Mouse (Mus musculus): ENCODE measurements around the gene Cox10.

The Cox10 gene

DNA sequence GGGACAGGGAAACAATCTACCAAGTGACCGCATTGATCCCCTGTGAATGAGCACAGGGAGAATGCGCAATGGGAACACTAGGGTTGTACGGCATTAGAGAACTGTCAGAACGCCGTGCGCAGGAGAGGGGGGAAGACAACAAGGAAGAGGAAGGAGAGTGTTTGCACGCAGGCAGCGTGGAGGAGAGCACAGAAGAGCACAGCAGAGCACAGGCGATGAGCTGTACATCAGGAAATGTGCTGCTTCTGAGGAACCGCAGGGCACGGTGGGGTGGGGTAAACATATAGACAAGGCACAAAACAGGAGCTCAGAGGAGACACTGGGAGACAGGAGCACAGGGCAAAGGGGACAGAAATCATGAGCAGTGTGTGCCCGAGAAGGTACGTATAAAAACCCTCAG, 31.8 kb downstream of the Cox10 start:
- no peak for DNase-seq (ENCODE audit: low read depth, low spot score)

DNA sequence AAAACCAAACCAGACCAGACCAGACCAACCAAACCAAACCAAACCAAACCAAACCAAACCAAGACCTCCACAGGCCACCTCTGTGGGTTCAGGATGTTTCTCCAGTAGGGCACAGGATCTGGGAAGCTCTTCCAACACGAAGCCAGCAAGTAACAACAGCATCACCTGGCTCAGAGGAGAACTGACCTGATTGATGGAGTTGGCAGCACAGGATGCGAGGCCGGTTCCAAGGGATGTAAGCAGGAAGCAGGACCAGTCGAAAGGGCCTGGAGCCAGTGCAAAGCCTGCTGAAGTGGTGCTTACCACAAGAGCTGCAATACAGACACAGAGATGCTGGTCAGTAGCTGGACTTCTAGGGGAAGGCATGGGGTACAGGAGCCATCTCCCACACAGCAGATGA, 34.2 kb downstream of the Cox10 start:
- no peak for DNase-seq (ENCODE audit: low read depth, low spot score)

DNA sequence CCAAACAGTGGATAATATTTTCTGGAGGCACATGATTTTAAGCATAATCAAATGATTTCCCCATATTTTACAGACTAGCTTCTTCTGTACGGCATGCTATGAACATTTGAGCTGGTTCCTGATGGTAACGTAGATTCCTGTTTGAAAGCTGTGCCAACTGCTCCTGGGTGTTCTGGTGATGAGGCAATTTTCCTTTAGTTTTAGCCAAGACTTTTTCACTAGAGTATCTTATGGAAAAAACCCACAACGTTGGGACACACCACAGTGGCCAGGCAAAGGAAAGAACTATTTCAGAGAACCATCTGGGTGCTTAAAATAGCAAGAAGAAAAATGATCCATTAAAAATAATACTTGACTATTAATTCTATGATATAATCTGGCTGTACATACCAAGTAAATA, 35.2 kb downstream of the Cox10 start:
- no peak for DNase-seq (ENCODE audit: low read depth, low spot score)

DNA sequence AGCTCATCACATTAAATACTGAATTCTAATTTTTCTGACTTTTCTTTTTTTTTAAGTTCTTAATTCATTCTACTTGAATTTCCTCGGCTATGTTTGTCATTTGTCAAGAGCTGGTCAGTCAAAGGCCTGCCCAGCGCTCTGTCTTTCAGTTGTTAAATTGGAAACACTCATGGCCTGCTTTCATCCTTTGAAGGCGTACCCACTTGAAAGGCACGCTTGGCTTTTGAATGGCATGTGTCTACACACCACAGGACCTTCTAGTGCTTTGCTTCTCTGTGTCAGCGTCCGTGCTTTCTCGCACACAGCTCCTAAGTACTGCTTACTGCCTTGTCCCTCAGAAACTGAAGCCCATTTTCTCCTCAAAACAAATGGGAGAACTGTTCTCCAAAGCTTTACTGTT, 38.0 kb downstream of the Cox10 start:
- DNase-seq (ENCODE audit: low read depth, low spot score): no peak

DNA sequence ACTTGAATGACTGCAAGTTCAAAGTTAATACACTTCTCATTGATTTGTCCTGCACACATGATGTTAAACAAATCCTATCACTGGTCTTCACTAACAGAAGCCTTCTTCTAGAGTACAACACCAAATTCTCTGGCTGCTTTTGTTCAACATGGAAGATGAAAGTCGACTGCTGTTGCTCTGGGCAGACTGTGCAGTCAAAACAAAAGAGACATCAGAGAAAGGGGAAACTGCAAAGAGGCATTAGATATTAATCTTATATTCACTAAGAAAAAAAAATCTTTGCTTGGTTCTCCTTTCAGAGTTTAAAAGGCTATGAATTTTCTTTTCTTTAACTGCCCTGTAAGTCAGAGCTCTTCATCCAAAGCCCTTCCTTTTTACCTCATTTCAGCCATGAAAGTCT, 39.7 kb downstream of the Cox10 start:
- DNase-seq (ENCODE audit: low read depth, low spot score): no peak

DNA sequence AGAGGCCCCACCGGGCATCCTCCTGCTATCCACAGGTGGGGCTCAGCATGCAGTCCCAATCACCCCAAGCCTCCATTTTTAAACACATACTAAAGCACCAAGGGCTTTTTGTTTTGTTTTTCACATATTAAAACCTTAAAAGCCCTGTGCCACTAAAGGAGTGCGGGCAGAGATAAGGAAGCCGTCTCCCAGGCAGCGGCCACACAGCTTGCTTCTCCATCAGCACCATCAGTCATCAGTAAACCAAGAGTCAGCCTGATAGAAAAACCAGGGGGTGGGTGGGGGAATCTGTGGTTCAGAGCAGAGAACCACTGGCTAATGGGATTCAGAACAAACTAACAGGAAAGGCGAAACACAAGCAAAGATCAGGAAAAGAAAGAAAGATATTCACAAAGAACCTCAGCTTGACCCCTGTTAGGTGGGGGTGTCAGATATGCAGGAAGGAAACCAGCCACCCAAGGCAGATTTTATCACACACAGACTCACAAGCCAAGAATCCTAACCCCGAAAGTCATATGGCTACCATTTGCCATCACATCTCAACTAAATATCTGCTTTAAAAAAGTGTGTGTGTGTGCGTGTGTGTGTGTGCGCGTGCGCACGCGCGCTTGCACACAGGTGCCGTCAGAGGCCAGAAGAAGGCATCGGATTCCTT, 41.7 kb downstream of the Cox10 start:
- no peak for DNase-seq (ENCODE audit: low read depth, low spot score)

DNA sequence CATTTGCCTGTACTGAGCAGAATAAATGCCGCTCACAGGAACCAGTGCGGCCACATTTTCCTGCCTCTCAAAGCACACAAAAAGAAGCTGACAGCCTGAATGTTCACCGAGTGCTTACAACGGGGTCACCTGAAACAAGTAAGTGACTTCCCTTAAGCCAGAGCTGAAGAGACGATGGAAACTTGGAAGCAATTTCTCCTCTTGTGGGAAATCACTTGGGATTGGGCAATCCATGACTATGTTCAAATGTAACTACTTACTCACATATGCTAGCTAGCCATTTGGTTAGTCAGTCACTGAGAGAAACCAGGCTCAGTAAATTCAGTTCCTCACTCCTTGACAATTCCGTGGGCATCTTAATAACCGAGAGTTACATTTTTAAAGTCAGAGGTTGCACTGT, 43.0 kb downstream of the Cox10 start:
- no peak for DNase-seq (ENCODE audit: low read depth, low spot score)

DNA sequence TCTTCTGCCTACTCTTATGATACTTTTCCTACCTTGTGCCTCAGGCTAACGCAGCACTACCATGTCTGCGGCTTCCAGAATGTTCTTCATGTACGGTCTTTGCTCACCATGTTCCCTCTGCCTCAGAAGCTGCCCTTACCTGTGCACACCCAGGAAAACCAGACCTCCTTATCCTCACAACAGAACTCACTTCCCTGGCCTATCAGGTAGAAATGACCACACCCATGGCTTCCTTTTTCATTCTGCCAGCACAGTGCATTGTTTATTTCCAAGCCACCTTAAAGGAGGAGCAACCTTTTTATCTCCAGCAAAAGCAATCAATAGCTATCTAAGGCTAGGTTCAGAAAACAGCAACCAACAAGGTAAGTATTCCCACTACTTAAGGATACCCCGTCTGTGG, 43.6 kb downstream of the Cox10 start:
- no peak for DNase-seq (ENCODE audit: low read depth, low spot score)

DNA sequence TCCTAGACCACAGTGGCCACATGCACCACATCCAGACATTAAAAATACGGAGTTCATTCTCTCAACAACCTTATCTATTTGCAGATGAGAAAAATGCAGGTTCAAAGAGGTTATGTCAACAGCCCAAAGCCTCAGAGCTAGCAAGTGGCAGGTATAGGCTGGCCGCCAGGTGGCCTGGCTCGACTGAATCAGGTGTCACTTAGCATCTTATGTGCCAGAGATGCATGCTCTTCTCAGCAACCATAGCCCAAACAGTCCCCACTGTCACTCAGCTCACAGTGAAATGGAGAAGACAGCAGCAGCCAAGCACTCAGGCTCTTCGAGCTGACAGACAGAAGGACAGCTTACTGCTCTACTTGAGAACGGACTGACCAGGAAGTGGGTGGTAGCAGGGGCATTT, 44.6 kb downstream of the Cox10 start:
- DNase-seq (ENCODE audit: low read depth, low spot score): no peak

DNA sequence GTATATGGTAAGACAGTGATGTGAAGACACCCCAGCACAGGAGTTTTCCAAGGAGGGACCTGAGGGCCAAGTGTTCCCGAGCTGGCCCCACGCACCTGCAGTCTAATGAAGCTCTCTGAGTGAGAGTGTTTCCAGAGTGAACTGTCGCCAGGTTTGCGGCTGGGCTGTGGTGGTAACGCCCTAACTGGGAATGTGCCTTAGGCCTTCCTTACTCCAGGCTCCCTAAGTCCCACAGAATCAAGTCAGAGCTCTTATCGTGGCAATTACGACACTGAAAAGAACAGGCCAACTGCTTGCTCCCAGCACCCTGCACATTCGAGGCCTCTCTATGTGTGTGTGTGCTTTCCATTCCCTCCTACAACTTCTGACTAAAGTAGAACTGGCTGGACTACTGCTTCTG, 51.8 kb downstream of the Cox10 start:
- no peak for DNase-seq (ENCODE audit: low read depth, low spot score)

DNA sequence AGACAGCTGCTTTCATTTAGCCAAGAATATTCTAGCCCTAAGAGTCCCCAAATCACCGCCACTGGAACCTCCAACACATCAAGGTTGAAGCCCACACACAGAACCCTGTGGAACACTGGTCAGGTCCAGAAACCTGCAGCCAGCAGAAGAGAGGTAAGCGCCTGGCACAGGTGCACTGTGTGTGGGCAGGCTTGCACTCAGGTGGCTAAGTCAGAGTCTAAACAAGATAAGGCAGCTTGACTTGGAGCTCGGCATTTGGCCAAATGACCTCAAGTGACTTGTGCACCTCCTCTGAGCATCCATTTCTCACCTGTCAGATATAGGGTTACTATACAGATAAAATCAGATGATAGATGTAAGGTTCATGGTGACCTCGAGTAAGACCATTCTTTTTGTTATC, 53.4 kb downstream of the Cox10 start:
- no peak for DNase-seq (ENCODE audit: low read depth, low spot score)

DNA sequence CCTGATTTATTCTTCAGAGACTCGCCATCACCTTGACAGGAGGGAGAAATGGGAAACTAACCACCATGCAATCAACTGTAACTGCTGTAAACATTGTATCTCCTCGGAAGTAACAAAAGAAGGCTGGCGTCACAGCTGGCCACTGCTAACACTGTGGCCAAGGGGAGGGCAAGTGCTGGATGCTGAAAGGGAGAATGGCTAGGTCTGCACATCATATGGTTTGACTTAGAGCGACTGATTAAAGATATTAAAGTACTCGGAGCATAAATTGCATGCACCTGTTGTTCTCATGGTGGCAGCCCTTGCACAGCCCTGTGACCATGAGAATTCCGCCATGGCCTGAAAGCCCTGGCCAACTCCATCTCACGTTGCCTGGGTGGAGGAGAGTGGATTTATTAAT, 54.7 kb downstream of the Cox10 start:
- no peak for DNase-seq (ENCODE audit: low read depth, low spot score)

DNA sequence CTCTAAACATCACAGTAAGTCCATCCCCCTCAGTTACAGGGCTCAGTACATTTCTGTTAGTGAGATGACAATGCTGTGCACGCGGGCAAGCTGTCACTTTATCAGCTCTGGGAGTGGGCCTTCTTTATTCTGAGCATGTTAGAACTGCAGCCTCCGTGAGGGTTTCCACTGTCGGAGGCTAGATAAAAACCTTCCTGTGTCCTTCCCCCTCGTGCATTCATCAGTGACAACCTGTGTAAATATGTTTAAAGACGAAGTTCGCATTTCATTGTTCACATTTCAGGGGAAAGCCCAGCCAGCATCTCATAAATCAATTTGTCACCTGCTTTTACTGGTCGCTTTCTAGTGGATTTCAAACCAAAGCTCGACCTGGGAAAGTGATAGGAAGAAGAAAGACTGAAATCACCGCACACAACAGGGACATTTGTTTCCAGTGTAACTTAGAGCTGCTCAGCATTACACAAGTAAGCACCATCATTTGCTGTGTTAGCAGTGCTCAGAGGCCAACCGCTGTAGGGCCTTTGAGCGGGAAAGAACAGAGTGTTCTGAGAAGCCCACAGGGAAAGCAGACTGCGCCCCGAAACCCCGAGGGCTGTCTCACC, 55.8 kb downstream of the Cox10 start:
- peak; percentile 34 for DNase-seq (ENCODE audit: low read depth, low spot score)

DNA sequence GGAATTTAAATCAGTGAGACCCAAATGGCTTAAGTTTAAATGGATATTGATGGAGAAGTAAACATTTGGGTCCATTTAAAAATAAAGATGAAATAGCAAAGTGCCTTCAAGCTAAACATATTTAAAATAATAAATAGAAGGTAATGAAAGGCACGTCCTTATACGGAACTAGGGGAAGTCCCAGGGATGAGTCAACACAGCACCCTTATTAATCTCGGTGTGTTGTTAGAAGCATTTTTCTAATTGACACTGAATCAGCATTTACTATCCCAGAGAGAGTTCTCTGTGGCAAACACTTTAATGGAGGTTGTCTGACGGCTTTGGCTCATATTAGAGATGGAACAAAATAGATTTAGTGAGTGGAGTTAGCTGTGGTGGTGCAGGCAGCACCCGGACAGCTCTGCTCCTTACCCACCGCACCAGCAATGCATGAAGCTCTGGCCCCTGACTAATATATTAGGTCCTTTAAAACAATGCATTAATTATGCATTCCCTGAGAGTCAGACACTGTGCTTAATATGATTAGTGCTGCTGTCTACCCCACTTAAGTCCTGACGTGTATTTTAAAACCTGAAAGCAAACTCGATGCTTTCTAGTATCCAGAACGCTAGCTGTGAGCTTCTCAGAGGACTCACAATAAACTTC, 56.7 kb downstream of the Cox10 start:
- DNase-seq (ENCODE audit: low read depth, low spot score): no peak

DNA sequence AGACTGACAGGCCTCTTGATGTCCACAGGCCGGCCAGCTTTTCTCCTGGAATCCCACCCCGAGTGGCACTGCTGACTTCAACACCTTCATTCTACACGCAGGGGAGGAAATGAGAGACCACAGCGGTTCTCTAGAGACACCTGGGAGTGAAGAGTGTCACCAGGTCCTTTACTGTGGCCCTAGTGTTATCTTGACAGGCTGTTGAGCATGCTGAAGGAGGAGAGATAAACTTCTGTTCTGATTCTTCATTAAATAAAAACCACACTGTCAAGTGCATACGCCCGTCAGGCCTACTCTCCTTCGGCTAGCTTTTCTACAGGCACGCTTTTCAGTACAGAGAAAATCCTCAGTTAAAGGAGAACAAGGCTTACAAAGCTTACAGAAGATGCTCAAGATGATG, 60.0 kb downstream of the Cox10 start:
- no peak for DNase-seq (ENCODE audit: low read depth, low spot score)

DNA sequence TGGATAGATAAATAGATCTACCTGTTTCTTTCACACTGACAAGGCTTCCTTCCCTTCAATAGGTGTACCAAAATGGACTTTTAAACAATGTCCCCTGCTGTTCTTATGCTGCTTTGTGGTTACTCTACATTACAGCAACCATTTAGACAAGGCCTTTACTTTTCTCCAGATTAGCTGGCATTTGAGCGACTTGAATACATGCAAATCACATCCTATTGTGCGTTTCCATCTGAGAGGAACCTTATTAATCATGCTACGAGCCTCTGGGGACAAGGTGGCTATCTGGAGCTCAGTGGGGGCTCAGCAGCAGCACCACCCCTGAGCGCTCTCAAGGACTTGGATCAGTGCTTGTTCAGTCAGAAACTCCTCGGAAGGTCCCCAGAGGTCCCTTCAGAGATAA, 61.1 kb downstream of the Cox10 start:
- no peak for DNase-seq (ENCODE audit: low read depth, low spot score)

DNA sequence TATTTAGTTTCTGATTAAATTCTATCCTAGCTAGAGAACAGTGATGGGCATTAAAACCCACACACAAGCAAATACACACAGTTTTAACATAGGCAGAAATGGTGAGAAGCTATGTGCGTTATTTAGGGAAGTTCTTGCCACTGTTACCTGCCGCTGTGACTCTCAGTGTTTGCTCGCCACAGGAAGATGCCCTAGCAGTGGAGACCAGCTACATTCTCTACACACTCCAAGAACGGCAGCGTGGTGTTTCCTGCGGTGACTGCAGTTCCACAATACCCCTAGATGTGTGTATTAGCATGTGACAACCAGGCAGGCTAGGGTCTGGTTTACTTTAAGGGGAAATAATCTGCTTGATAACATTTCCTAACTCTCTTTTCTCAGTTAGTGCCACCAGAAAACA, 64.0 kb downstream of the Cox10 start:
- no peak for DNase-seq (ENCODE audit: low read depth, low spot score)

DNA sequence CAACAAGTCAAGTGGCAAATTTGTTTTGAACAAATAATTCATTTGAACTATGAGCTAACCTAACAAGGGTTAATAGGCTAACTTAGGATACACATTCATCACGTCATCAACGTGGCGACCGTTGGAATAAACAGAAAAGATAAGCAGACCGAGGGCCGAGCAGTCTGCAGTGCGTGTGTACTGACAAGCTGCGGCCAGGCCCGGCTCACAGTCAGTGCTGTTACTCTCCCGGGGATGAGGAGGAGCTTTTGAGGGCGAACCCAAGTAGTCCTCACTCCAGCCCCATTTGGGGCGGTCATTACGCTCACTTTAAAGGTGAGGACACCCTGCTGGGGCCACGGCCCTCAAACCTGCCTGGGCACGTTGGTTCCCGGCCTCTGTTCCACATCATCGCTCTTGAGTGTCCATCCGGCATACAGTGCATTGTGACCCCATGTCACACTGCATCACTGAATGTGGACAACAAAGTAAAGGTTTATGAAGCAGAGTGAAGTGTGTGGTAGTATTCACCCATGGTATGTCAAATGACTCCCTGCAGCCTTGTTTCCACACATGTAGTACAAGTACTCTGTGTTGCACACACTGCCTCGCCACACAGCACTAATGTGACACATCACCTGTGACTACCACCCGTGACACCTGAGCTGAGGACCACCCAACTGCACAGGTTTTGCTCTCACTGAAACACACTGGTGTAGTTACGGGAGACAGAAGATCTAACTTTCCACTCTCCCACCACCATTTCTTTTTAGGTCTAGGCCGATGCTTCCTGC, 68.4 kb downstream of the Cox10 start:
- DNase-seq (ENCODE audit: low read depth, low spot score): no peak

DNA sequence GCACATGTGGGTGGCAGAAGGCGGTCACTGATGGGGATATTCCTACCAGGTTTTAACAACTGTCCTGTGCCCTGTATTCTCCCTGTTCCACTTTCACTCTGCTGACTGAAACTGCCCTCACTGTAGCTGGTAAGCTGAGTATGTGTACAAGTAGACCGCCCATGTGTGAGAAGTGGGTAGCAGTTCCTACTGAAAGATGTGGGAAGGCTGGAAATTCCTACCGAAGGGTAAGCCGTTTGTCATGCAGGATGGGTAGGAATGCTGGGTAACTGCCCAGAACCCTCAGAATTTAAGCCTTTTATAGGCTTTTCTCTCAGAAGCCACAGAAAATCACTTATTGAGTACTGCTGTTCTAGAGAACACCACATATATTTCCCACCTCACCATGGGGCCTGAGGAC, 75.1 kb downstream of the Cox10 start:
- no peak for DNase-seq (ENCODE audit: low read depth, low spot score)

DNA sequence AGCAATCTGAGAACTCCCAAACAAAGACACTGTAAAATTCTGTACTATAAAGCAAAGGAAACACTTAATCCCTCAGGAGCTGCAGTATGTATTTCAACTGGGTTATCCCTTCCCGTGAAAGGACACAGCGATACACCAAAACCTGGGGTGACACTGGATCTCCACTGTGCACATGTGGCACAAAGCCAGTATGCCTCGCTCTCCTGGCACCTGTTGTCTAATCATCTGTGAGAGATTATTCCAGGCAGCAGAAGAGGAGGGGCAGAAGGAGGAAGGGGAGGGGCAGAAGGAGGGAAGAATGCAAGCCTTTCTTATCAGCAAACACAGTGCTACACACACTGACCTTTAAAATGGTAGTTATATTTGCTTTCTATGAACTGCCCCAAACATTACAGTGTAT, 75.8 kb downstream of the Cox10 start:
- no peak for DNase-seq (ENCODE audit: low read depth, low spot score)

DNA sequence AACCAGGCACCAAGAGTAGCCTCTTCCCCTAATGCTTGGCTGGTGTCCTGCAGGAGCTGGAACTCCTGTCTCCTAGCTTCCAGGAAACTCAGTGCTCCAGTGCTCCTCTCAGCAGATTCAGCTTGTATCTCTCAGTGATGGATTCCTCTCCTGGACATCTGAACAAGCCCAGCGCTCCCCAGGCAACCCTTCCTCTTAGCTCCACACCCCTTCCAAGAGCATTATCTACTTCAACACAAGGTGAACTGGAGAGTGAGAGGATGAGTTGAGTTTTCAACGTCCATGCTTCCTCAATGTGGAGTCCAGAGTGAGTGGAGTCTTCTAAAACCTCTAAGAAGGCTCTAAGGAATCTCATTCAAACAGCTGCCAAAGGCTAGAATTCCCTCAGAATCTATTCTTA, 76.6 kb downstream of the Cox10 start:
- no peak for DNase-seq (ENCODE audit: low read depth, low spot score)

DNA sequence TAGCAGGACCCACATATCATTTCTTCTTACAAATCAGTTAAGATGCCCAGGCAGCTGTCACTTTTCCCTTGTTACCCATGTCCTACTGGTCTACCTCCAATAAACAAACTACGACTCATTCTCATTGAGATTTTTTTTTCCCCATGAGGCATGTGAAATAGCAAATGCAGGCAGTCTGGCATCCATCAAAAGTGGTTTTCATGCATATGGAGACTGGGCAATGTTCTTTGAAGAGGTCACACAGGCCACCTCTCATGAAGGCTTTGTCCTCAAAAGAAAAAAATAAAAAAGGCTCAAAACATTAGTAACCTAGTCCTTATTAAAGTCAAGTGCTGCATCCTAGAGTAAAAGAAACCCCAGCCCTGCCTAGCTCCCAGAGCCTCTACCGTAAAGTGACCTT, 78.2 kb downstream of the Cox10 start:
- no peak for DNase-seq (ENCODE audit: low read depth, low spot score)
